Mouse (Mus musculus): ENCODE measurements around the gene Phex. TPM values are rescaled to one million over a fixed set of nuclear protein-coding genes. Genes with fewer than 3 reads are reported as not detected.

The Phex gene
- polyA plus RNA-seq, 1 experiment from 2014 or later: 0.18 TPM

- WGBS: 25% methylated on average over 4 of the region's 4 CpGs
- ATAC-seq (ENCODE audit: low FRiP score, low read depth): peak; percentile 51; the same call in 1 of the 2 replicates
- H3K4me1 ChIP-seq: peaks cover 3% of the 10 kb centered on the region; the same call in 1 of the 2 replicates
These were observed 108.2 kb downstream of the Phex start for GRCm38 (mm10) chrX:157306796-157307405.

GRCm38 (mm10) chrX:157305852-157306232, 109.3 kb downstream of the Phex start:
- no peak overlapping the region for H3K4me3 ChIP-seq
- no peak overlapping the region for H3K4me2 ChIP-seq (replicated peaks)
- 77% methylated on average over 5 of the region's 5 CpGs for WGBS
- H3K27me3 ChIP-seq: peaks cover 5% of the 10 kb centered on the region
- peak; percentile 47; the same call in 1 of the 2 replicates for ATAC-seq (ENCODE audit: low FRiP score, low read depth)
- no peak overlapping the region for H3K27ac ChIP-seq (replicated peaks)
- H3K9ac ChIP-seq (replicated peaks): no peak overlapping the region
- H3K9me3 ChIP-seq: no peaks in the 10 kb centered on the region
- no peaks in the 10 kb centered on the region for H3K36me3 ChIP-seq
- H3K4me1 ChIP-seq: peaks cover 3% of the 10 kb centered on the region; the same call in 1 of the 2 replicates

More at GRCm38 (mm10) chrX:157306796-157307405, 108.2 kb downstream of the Phex start:
- H3K4me2 ChIP-seq (replicated peaks): no peak overlapping the region
- 0 out of 2 replicates have a peak overlapping the region, but pooled peaks have one; percentile 20 for H3K27ac ChIP-seq (replicated peaks)
- peaks cover 5% of the 10 kb centered on the region for H3K27me3 ChIP-seq
- H3K36me3 ChIP-seq: no peaks in the 10 kb centered on the region
- H3K9ac ChIP-seq (replicated peaks): no peak overlapping the region
- no peak overlapping the region for H3K4me3 ChIP-seq
- no peaks in the 10 kb centered on the region for H3K9me3 ChIP-seq

GRCm38 (mm10) chrX:157305193-157305851, 109.8 kb downstream of the Phex start:
- no peak overlapping the region for H3K4me2 ChIP-seq (replicated peaks)
- H3K27me3 ChIP-seq: peaks cover 5% of the 10 kb centered on the region
- H3K9me3 ChIP-seq: no peaks in the 10 kb centered on the region
- peaks cover 3% of the 10 kb centered on the region; the same call in 1 of the 2 replicates for H3K4me1 ChIP-seq
- H3K36me3 ChIP-seq: no peaks in the 10 kb centered on the region
- no peak for ATAC-seq (ENCODE audit: low FRiP score, low read depth)
- H3K27ac ChIP-seq (replicated peaks): no peak overlapping the region
- H3K4me3 ChIP-seq: no peak overlapping the region
- WGBS: 29% methylated on average over 6 of the region's 6 CpGs
- H3K9ac ChIP-seq (replicated peaks): no peak overlapping the region

GRCm38 (mm10) chrX:157292411-157292810, 122.7 kb downstream of the Phex start:
- Histone ChIP-seq H3K4me3 (no peak overlapping the region), H3K36me3 (no peaks in the 10 kb centered on the region), H3K4me1 (no peaks in the 10 kb centered on the region), H3K4me2 (replicated peaks) (no peak overlapping the region), H3K27me3 (no peaks in the 10 kb centered on the region), H3K27ac (replicated peaks) (no peak overlapping the region), H3K9me3 (no peaks in the 10 kb centered on the region), H3K9ac (replicated peaks) (no peak overlapping the region)
- no peak for ATAC-seq (ENCODE audit: low FRiP score, low read depth)

GRCm38 (mm10) chrX:157276581-157276980, 138.5 kb downstream of the Phex start:
- Histone ChIP-seq H3K4me3 (no peak overlapping the region), H3K36me3 (no peaks in the 10 kb centered on the region), H3K9ac (replicated peaks) (no peak overlapping the region), H3K27ac (replicated peaks) (no peak overlapping the region), H3K4me2 (replicated peaks) (no peak overlapping the region), H3K4me1 (no peaks in the 10 kb centered on the region), H3K9me3 (no peaks in the 10 kb centered on the region), H3K27me3 (no peaks in the 10 kb centered on the region)
- 74% methylated on average over 1 of the region's 1 CpGs for WGBS
- no peak for ATAC-seq (ENCODE audit: low FRiP score, low read depth)

- Histone ChIP-seq H3K27ac (replicated peaks) (no peak overlapping the region), H3K4me3 (no peak overlapping the region), H3K36me3 (no peaks in the 10 kb centered on the region), H3K4me2 (replicated peaks) (no peak overlapping the region), H3K27me3 (no peaks in the 10 kb centered on the region), H3K9me3 (no peaks in the 10 kb centered on the region), H3K4me1 (no peaks in the 10 kb centered on the region), H3K9ac (replicated peaks) (no peak overlapping the region)
- 72% methylated on average over 3 of the region's 3 CpGs for WGBS
- no peak for ATAC-seq (ENCODE audit: low FRiP score, low read depth)
These were observed 141.8 kb downstream of the Phex start for GRCm38 (mm10) chrX:157273291-157273690.

GRCm38 (mm10) chrX:157271609-157272008, 143.5 kb downstream of the Phex start:
- Histone ChIP-seq H3K9ac (replicated peaks) (no peak overlapping the region), H3K4me2 (replicated peaks) (no peak overlapping the region), H3K27ac (replicated peaks) (no peak overlapping the region), H3K4me1 (no peaks in the 10 kb centered on the region), H3K27me3 (no peaks in the 10 kb centered on the region), H3K4me3 (no peak overlapping the region), H3K9me3 (no peaks in the 10 kb centered on the region), H3K36me3 (no peaks in the 10 kb centered on the region)
- no peak for ATAC-seq (ENCODE audit: low FRiP score, low read depth)
- 81% methylated on average over 3 of the region's 3 CpGs for WGBS

- H3K4me3 ChIP-seq: no peak overlapping the region
- no peaks in the 10 kb centered on the region for H3K4me1 ChIP-seq
- no peak; the same call in 1 of the 2 replicates for ATAC-seq (ENCODE audit: low FRiP score, low read depth)
- H3K9ac ChIP-seq (replicated peaks): no peak overlapping the region
- H3K36me3 ChIP-seq: no peaks in the 10 kb centered on the region
- H3K27ac ChIP-seq (replicated peaks): no peak overlapping the region
- WGBS: 56% methylated on average over 5 of the region's 5 CpGs
- H3K4me2 ChIP-seq (replicated peaks): no peak overlapping the region
- no peaks in the 10 kb centered on the region for H3K9me3 ChIP-seq
- H3K27me3 ChIP-seq: no peaks in the 10 kb centered on the region
These were observed 145.3 kb downstream of the Phex start for GRCm38 (mm10) chrX:157269726-157270305.

- H3K27me3 ChIP-seq: no peaks in the 10 kb centered on the region
- H3K4me3 ChIP-seq: no peak overlapping the region
- H3K9me3 ChIP-seq: no peaks in the 10 kb centered on the region
- ATAC-seq (ENCODE audit: low FRiP score, low read depth): no peak
- WGBS: 79% methylated on average over 1 of the region's 1 CpGs
- no peak overlapping the region for H3K4me2 ChIP-seq (replicated peaks)
- no peak overlapping the region for H3K27ac ChIP-seq (replicated peaks)
- no peaks in the 10 kb centered on the region for H3K4me1 ChIP-seq
- H3K9ac ChIP-seq (replicated peaks): no peak overlapping the region
- no peaks in the 10 kb centered on the region for H3K36me3 ChIP-seq
These were observed 147.0 kb downstream of the Phex start for GRCm38 (mm10) chrX:157268141-157268540.

- no peak overlapping the region for H3K27ac ChIP-seq (replicated peaks)
- H3K9me3 ChIP-seq: no peaks in the 10 kb centered on the region
- H3K9ac ChIP-seq (replicated peaks): no peak overlapping the region
- no peak overlapping the region for H3K4me3 ChIP-seq
- no peaks in the 10 kb centered on the region for H3K27me3 ChIP-seq
- no peaks in the 10 kb centered on the region for H3K36me3 ChIP-seq
- WGBS: 82% methylated on average over 1 of the region's 1 CpGs
- no peak for ATAC-seq (ENCODE audit: low FRiP score, low read depth)
- H3K4me2 ChIP-seq (replicated peaks): no peak overlapping the region
- no peaks in the 10 kb centered on the region for H3K4me1 ChIP-seq
These were observed 212.4 kb downstream of the Phex start for GRCm38 (mm10) chrX:157202736-157203135.

- Histone ChIP-seq H3K4me3 (no peak overlapping the region), H3K4me1 (no peaks in the 10 kb centered on the region), H3K27ac (replicated peaks) (no peak overlapping the region), H3K36me3 (no peaks in the 10 kb centered on the region), H3K9me3 (no peaks in the 10 kb centered on the region), H3K4me2 (replicated peaks) (no peak overlapping the region), H3K9ac (replicated peaks) (no peak overlapping the region), H3K27me3 (no peaks in the 10 kb centered on the region)
- 80% methylated on average over 4 of the region's 4 CpGs for WGBS
- no peak for ATAC-seq (ENCODE audit: low FRiP score, low read depth)
These were observed 230.9 kb downstream of the Phex start for GRCm38 (mm10) chrX:157184167-157184566.

- Histone ChIP-seq H3K27ac (replicated peaks) (no peak overlapping the region), H3K9ac (replicated peaks) (no peak overlapping the region), H3K4me3 (no peak overlapping the region), H3K36me3 (no peaks in the 10 kb centered on the region), H3K4me2 (replicated peaks) (no peak overlapping the region), H3K27me3 (no peaks in the 10 kb centered on the region), H3K4me1 (no peaks in the 10 kb centered on the region), H3K9me3 (no peaks in the 10 kb centered on the region)
- ATAC-seq (ENCODE audit: low FRiP score, low read depth): no peak
- 82% methylated on average over 1 of the region's 1 CpGs for WGBS
These were observed 234.3 kb downstream of the Phex start for GRCm38 (mm10) chrX:157180845-157181244.
